Mouse (Mus musculus): ENCODE data around the gene Olfr464. TPM values are rescaled to one million over a fixed set of nuclear protein-coding genes. Genes with fewer than 3 reads are reported as not detected.

The Olfr464 gene
- not detected in 2 replicates for polyA plus RNA-seq (2014; fragmentation: Nextera tagmentation; extraction: Ambion mirVana)

DNA sequence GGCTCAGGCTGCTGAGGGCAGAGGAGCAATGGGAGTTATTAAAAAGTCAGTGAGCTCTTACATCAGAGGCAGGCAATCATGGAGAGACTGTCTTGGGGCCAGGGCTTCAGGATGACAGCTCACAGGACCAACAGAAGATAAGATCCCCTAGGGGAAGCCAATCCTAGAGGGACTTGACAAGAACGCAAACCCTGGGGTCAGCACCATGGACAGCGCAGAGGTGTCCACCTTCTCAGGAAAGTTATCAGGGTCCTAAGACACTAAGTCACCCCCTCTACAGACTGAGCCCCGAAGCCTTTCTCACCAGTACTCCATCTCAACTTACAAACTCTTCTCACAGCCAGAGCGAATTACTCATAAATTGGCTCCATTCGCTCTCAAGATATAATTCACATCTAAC is at the start of gene Olfr464:
Gene Olfr464, minus strand, starts transcription at position 2 of the 400 bp plus-strand sequence.
- Histone ChIP-seq H3K4me2 (ENCODE audit: low read depth, low read length, severe bottlenecking) (no peak within 1 kb of the TSS), H3K9ac (ENCODE audit: low read length) (no peak within 1 kb of the TSS), H3K4me1 (replicated peaks; ENCODE audit: control insufficient read depth, insufficient read depth, low read length) (no peaks in the 10 kb centered on the region), H3K4me3 (ENCODE audit: low read depth, low read length) (no peak within 1 kb of the TSS), H3K9me3 (ENCODE audit: control insufficient read depth, low read length) (no peaks in the 10 kb centered on the region), H3K27ac (ENCODE audit: low read depth, low read length) (no peak within 1 kb of the TSS), H3K27me3 (ENCODE audit: control insufficient read depth, insufficient read depth, low read length) (no peaks in the 10 kb centered on the region), H3K36me3 (ENCODE audit: control insufficient read depth, insufficient read depth, low read length) (no peaks in the 10 kb centered on the region)
- 35% methylated on average over 5 of the region's 5 CpGs for WGBS
- peak; percentile 83 for DNase-seq (ENCODE audit: low spot score)
- no peak for ATAC-seq (replicated peaks; ENCODE audit: low FRiP score)

- Histone ChIP-seq H3K9ac (ENCODE audit: low read length) (no peak overlapping the region), H3K4me3 (ENCODE audit: low read depth, low read length) (no peak overlapping the region), H3K27me3 (ENCODE audit: control insufficient read depth, insufficient read depth, low read length) (no peaks in the 10 kb centered on the region), H3K4me1 (replicated peaks; ENCODE audit: control insufficient read depth, insufficient read depth, low read length) (0 out of 2 replicates have a peak, but pooled peaks cover 3% of the 10 kb centered on the region), H3K4me2 (ENCODE audit: low read depth, low read length, severe bottlenecking) (no peak overlapping the region), H3K36me3 (ENCODE audit: control insufficient read depth, insufficient read depth, low read length) (no peaks in the 10 kb centered on the region), H3K27ac (ENCODE audit: low read depth, low read length) (no peak overlapping the region), H3K9me3 (ENCODE audit: control insufficient read depth, low read length) (no peaks in the 10 kb centered on the region)
- DNase-seq (ENCODE audit: low spot score) (no peak), ATAC-seq (replicated peaks; ENCODE audit: low FRiP score) (no peak)
- 17% methylated on average over 20 of the region's 20 CpGs for WGBS
Measured at GRCm38 (mm10) chr11:87968356-87969122, 47.8 kb upstream of the Olfr464 start.

GRCm38 (mm10) chr11:87967692-87968289 is 47.0 kb upstream of the Olfr464 start:
- 4% methylated on average over 15 of the region's 17 CpGs for WGBS
- peak; percentile 92 for DNase-seq (ENCODE audit: low spot score)
- ATAC-seq (replicated peaks; ENCODE audit: low FRiP score): 0 out of 2 replicates have a peak, but pooled peaks have one; percentile 49
- Histone ChIP-seq H3K4me2 (ENCODE audit: low read depth, low read length, severe bottlenecking) (peak overlapping the region; percentile 46; the same call in 1 of the 2 replicates), H3K4me1 (replicated peaks; ENCODE audit: control insufficient read depth, insufficient read depth, low read length) (0 out of 2 replicates have a peak, but pooled peaks cover 3% of the 10 kb centered on the region), H3K27me3 (ENCODE audit: control insufficient read depth, insufficient read depth, low read length) (no peaks in the 10 kb centered on the region), H3K27ac (ENCODE audit: low read depth, low read length) (no peak overlapping the region), H3K36me3 (ENCODE audit: control insufficient read depth, insufficient read depth, low read length) (no peaks in the 10 kb centered on the region), H3K9ac (ENCODE audit: low read length) (peak overlapping the region; percentile 32; the same call in 1 of the 2 replicates), H3K9me3 (ENCODE audit: control insufficient read depth, low read length) (no peaks in the 10 kb centered on the region), H3K4me3 (ENCODE audit: low read depth, low read length) (peak overlapping the region; percentile 9; the same call in 1 of the 2 replicates)

DNA sequence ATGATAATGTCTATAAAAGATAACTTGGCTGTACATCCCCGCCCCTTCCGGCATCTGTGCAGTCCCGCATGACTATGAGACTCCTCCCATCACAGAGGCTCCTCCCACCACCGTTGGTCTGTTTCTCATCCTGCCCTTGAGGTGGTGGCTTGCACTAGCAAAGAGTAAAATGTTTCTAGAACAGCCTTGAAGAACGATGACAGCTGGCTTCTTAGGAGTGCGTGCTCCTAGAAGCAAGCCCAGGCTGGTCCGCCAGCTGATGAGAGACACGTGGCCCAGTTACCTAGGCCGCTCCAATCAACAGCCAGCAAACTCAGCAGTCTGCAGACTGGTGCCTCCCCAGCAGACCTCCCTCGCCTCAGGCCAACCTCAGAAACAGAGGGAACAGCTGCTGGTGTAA is 45.4 kb upstream of the Olfr464 start:
- H3K4me1 ChIP-seq (replicated peaks; ENCODE audit: control insufficient read depth, insufficient read depth, low read length): 0 out of 2 replicates have a peak, but pooled peaks cover 3% of the 10 kb centered on the region
- H3K9me3 ChIP-seq (ENCODE audit: control insufficient read depth, low read length): no peaks in the 10 kb centered on the region
- DNase-seq (ENCODE audit: low spot score): no peak
- ATAC-seq (replicated peaks; ENCODE audit: low FRiP score): no peak
- H3K4me2 ChIP-seq (ENCODE audit: low read depth, low read length, severe bottlenecking): no peak overlapping the region
- H3K36me3 ChIP-seq (ENCODE audit: control insufficient read depth, insufficient read depth, low read length): no peaks in the 10 kb centered on the region
- H3K27ac ChIP-seq (ENCODE audit: low read depth, low read length): no peak overlapping the region
- 49% methylated on average over 10 of the region's 10 CpGs for WGBS
- no peak overlapping the region for H3K4me3 ChIP-seq (ENCODE audit: low read depth, low read length)
- H3K27me3 ChIP-seq (ENCODE audit: control insufficient read depth, insufficient read depth, low read length): no peaks in the 10 kb centered on the region
- H3K9ac ChIP-seq (ENCODE audit: low read length): no peak overlapping the region

DNA sequence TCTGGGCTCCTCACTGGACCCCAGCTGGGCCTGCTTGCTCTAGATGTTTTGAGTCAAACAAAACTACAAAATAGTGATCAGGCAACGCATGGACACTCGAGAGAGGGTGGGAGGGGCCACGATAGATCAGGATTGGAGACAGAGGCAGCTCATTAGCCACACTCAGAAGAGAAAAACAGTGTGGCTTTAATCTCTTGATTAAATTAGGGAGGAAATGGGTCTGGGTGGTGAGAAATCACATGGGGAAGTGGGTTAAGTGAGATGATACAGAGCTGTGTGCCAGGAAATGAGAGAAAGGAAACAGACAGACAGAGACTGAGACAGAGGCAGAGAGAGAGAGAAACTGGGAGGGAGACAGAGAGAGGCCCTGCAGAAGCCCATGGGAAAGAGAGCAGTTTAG is 44.5 kb upstream of the Olfr464 start:
- Histone ChIP-seq H3K4me3 (ENCODE audit: low read depth, low read length) (no peak overlapping the region), H3K9ac (ENCODE audit: low read length) (no peak overlapping the region), H3K9me3 (ENCODE audit: control insufficient read depth, low read length) (no peaks in the 10 kb centered on the region), H3K36me3 (ENCODE audit: control insufficient read depth, insufficient read depth, low read length) (no peaks in the 10 kb centered on the region), H3K27ac (ENCODE audit: low read depth, low read length) (no peak overlapping the region), H3K4me2 (ENCODE audit: low read depth, low read length, severe bottlenecking) (no peak overlapping the region), H3K27me3 (ENCODE audit: control insufficient read depth, insufficient read depth, low read length) (no peaks in the 10 kb centered on the region), H3K4me1 (replicated peaks; ENCODE audit: control insufficient read depth, insufficient read depth, low read length) (0 out of 2 replicates have a peak, but pooled peaks cover 3% of the 10 kb centered on the region)
- WGBS: 35% methylated on average over 3 of the region's 3 CpGs
- ATAC-seq (replicated peaks; ENCODE audit: low FRiP score) (no peak), DNase-seq (ENCODE audit: low spot score) (no peak)

GRCm38 (mm10) chr11:87957066-87957465 is 36.3 kb upstream of the Olfr464 start:
- ATAC-seq (replicated peaks; ENCODE audit: low FRiP score): no peak
- H3K9me3 ChIP-seq (ENCODE audit: control insufficient read depth, low read length): no peaks in the 10 kb centered on the region

DNA sequence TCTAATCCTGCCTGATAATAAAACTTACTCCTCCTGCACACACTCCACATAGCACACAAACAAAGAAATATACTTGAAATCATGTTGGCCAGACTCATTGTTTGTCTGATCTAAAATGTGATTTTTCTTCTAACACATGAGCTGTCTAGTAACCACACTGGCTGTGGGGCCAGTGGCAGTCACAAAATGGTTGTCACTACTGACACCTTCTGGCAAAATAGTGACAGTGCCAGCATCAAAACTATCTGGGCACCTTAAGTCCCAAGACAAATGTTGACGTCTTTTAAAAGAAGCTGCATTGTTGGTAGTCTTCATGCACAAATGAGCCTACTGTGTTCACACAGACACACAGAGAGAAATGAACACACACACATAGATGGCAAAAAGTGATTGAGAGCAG is 34.4 kb upstream of the Olfr464 start:
- ATAC-seq (replicated peaks; ENCODE audit: low FRiP score) (no peak), DNase-seq (ENCODE audit: low spot score) (no peak)
- 4% methylated on average over 1 of the region's 1 CpGs for WGBS
- H3K9me3 ChIP-seq (ENCODE audit: control insufficient read depth, low read length): no peaks in the 10 kb centered on the region
- H3K4me3 ChIP-seq (ENCODE audit: low read depth, low read length): no peak overlapping the region
- H3K27ac ChIP-seq (ENCODE audit: low read depth, low read length): no peak overlapping the region
- H3K27me3 ChIP-seq (ENCODE audit: control insufficient read depth, insufficient read depth, low read length): no peaks in the 10 kb centered on the region
- H3K9ac ChIP-seq (ENCODE audit: low read length): no peak overlapping the region
- no peaks in the 10 kb centered on the region for H3K36me3 ChIP-seq (ENCODE audit: control insufficient read depth, insufficient read depth, low read length)
- H3K4me2 ChIP-seq (ENCODE audit: low read depth, low read length, severe bottlenecking): no peak overlapping the region
- H3K4me1 ChIP-seq (replicated peaks; ENCODE audit: control insufficient read depth, insufficient read depth, low read length): no peaks in the 10 kb centered on the region

More at GRCm38 (mm10) chr11:87957066-87957465, 36.3 kb upstream of the Olfr464 start:
- H3K27ac ChIP-seq (ENCODE audit: low read depth, low read length): no peak overlapping the region
- H3K4me3 ChIP-seq (ENCODE audit: low read depth, low read length): no peak overlapping the region
- WGBS: 47% methylated on average over 7 of the region's 7 CpGs
- H3K4me2 ChIP-seq (ENCODE audit: low read depth, low read length, severe bottlenecking): no peak overlapping the region
- no peaks in the 10 kb centered on the region for H3K4me1 ChIP-seq (replicated peaks; ENCODE audit: control insufficient read depth, insufficient read depth, low read length)
- DNase-seq (ENCODE audit: low spot score): peak; percentile 68
- no peaks in the 10 kb centered on the region for H3K27me3 ChIP-seq (ENCODE audit: control insufficient read depth, insufficient read depth, low read length)
- no peaks in the 10 kb centered on the region for H3K36me3 ChIP-seq (ENCODE audit: control insufficient read depth, insufficient read depth, low read length)
- H3K9ac ChIP-seq (ENCODE audit: low read length): no peak overlapping the region

DNA sequence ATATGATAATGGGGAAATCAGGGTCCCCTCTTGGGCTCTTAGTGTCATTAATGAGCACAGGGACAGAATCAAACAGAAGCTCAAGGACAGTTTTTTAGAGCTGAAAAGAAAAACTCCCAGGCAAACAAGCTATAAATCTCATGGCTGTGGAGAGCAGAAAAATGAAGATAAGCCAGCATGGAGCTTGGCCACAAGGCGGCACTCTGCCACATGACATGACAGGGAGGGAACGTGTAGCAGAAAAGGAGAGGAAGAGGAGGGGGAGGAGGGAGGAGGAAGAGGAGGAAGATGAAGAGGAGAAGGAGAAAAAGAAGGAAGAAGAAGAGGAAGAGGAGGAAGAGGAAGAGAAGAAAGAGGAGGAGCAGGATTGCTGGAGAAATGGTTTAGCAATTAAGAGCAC is 29.2 kb upstream of the Olfr464 start:
- H3K27me3 ChIP-seq (ENCODE audit: control insufficient read depth, insufficient read depth, low read length): no peaks in the 10 kb centered on the region
- no peaks in the 10 kb centered on the region for H3K9me3 ChIP-seq (ENCODE audit: control insufficient read depth, low read length)
- H3K27ac ChIP-seq (ENCODE audit: low read depth, low read length): no peak overlapping the region
- whole genome bisulfite sequencing: 2% methylated on average over 2 of the region's 2 CpGs
- H3K4me1 ChIP-seq (replicated peaks; ENCODE audit: control insufficient read depth, insufficient read depth, low read length): no peaks in the 10 kb centered on the region
- no peak for DNase-seq (ENCODE audit: low spot score)
- ATAC-seq (replicated peaks; ENCODE audit: low FRiP score): no peak
- no peaks in the 10 kb centered on the region for H3K36me3 ChIP-seq (ENCODE audit: control insufficient read depth, insufficient read depth, low read length)
- H3K9ac ChIP-seq (ENCODE audit: low read length): no peak overlapping the region
- H3K4me3 ChIP-seq (ENCODE audit: low read depth, low read length): no peak overlapping the region
- H3K4me2 ChIP-seq (ENCODE audit: low read depth, low read length, severe bottlenecking): no peak overlapping the region

Data from forebrain, embryonic 11.5 days (tissue).